Mouse (Mus musculus) kidney, postnatal 14 days (tissue): Measurements from ENCODE around the gene Ypel4.
A peak's percentile ranks its signal among the peaks of the same experiment; 100 is the strongest.

Experiments
- DNase-seq: peaks from one replicate; pipeline ENCODE4 v3.0.0; 2022; ENCODE audit warnings: mixed read lengths

The Ypel4 gene

GRCm38 (mm10) chr2:84733579-84734300, at the start of gene Ypel4:
Ypel4 (plus strand) TSS chr2:84734058.
- DNase-seq = no peak

DNA sequence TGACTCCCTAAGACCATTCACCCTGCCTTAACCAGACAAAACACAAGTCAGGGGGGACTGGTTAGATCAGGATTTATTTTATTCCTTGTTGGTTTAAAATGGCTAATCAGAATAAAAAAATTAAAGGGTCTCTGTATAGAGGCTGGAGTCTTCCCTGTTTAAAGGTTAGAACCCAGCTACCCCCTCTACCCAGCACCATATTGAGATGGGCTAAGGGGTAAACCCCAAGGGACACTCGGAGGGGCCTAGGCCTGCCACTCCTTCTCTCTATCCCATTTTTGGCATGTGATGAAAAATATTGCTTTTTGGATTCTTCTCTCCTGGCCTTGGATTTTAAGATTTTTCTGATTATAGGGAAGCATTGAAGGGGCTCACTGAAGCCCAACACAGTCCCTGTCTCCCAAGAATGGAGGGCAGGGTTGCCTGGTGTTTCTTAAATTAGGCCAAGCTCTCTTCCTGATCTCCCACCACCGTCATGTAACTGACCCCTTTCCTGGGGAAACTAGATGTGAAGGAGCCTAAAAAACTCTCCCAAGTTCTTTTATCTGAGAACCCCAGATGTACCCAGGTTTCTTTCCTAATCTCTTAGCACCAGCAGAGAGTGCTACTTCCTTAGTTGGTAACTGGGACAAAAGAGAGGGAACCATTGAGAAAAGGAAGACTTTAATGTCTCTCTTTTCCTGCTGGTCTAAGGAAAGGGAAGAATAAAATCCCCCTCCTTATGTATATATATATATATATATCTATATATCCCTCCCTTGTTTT, 45.6 kb upstream of the Ypel4 start:
- no peak for DNase-seq

GRCm38 (mm10) chr2:84690050-84690449, 43.8 kb upstream of the Ypel4 start:
- no peak for DNase-seq

GRCm38 (mm10) chr2:84695007-84695695, 38.7 kb upstream of the Ypel4 start:
- no peak for DNase-seq

DNA sequence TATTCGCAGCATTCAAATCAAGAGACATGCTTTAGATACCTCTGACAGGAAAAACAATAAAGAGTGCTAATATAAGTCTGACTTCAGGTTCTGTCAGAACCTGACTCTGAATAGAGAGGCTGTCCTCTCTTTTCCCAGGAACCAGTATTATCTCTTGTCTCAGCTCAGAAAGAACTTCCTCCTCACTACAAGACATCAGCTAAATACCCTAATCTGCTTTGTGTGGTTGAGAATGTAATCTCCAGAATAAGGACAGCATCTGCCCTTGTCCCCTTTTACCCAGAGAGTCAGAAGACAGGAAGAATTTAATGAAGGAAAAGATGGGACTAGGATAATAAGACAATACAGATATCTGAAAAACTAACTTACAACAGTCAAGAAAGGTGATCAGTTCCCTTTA, 30.4 kb upstream of the Ypel4 start:
- no peak for DNase-seq

DNA sequence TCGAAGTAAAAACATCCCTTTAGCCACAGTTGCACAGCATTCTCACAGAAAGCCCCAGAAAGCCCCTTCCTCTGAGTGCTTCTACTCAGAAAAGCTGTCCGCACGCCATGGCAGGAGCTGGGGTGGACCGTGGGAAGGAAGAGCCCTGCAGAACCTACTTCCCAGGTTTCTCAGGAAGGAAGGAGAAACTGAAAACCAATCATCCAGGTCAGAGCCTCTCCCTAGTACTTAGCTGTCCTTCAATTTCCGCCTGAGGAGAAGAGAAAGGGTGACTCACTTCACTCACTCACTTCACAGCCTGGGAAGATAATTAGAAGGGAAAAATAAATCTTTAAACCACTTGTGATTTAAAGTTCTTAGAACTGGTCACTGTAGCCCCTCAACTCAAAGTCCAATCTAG, 29.5 kb upstream of the Ypel4 start:
- DNase-seq = no peak

- DNase-seq = no peak
These were observed 28.6 kb upstream of the Ypel4 start for GRCm38 (mm10) chr2:84705295-84705694.

- DNase-seq = no peak
These were observed 26.3 kb upstream of the Ypel4 start for GRCm38 (mm10) chr2:84707523-84707922.

DNA sequence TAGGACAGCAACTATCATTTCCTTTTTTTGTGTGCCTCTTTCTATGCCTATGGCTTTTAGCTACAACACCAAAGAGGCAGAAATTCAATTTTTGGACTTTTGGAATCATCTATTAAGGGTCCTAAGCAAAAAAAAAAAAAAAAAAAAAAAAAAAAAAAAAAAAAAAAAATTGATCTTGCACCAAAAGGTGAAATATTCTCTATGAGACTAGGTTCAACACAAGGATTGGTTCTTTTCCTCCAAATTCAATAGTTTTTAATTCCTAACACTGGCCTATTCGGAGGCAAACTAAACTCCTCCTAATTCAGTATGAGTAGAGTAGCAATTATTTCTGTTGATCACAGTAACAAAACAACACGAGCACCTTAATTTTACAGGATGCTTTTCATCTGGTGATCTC, 22.0 kb upstream of the Ypel4 start:
- no peak for DNase-seq

GRCm38 (mm10) chr2:84714422-84714810, 19.4 kb upstream of the Ypel4 start:
- DNase-seq = no peak

GRCm38 (mm10) chr2:84714811-84715561, 18.9 kb upstream of the Ypel4 start, which contains the start of gene Zdhhc5:
Zdhhc5 (minus strand) TSS chr2:84715180.
- peak; percentile 99 for DNase-seq

DNA sequence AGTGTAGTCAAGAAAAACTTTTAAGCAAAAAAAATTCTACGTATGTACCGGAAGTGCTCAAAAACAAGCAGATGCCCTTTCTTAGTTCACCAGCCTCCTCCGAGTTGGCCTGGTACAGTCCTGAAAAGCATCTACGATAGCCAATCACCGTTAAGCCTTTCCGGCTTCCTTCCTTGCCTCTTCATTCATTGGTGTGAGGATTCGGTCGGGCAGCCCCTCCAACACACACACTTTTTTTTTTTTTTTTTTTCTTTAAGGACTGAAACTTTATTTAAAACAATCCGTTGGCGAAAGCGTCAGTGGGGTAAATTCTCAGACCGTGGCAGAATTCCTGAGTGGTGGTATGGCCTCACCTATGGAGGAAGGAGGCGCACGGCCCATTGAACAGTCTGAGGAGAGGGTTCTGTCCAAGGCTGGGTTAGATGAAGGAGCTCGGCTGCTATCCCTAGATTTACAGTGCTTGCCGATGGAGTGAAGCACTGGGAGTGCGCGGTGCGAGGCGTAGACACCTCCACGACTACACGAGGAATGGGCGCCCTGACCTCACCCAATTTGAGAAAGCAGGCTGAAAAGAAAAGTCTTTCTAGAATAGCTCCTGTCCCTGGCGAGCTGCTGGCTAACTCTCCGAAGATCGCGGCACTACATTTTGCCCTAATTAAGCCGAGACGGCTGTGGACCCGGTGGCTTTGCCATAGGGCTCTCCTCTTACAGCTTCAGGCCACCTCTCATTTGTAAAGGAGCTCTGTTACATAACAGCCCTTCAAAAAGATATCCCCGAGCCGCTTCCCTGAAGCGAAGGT, 18.1 kb upstream of the Ypel4 start:
- DNase-seq = peak; percentile 93

GRCm38 (mm10) chr2:84716423-84717355, 17.2 kb upstream of the Ypel4 start:
- no peak for DNase-seq

GRCm38 (mm10) chr2:84717357-84717756, 16.5 kb upstream of the Ypel4 start:
- DNase-seq = no peak

- no peak for DNase-seq
These were observed 13.1 kb upstream of the Ypel4 start for GRCm38 (mm10) chr2:84720718-84721117.

- DNase-seq = no peak
These were observed 12.7 kb upstream of the Ypel4 start for GRCm38 (mm10) chr2:84721182-84721581.

DNA sequence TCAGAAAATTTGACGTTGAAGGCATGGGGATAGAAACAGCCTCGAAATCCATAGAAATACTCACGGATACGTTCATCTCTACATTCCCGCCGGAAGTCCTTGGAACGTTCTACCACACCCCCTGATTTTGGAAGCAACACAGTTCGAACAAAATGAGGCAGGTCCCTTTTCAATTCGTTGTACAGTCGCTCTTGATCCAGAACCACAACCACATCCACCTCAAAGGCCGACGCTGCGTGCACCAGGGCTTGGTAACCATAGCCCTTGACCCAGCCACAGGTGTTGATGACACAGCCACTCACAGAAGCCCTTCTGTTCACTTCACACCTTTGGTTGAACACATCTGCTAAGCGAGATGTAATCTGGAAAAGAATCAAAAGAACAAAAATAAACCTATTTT, 10.0 kb upstream of the Ypel4 start:
- DNase-seq = no peak

- DNase-seq = no peak
These were observed 8.1 kb upstream of the Ypel4 start for GRCm38 (mm10) chr2:84725770-84726169.

GRCm38 (mm10) chr2:84726716-84727115, 7.1 kb upstream of the Ypel4 start:
- no peak for DNase-seq

DNA sequence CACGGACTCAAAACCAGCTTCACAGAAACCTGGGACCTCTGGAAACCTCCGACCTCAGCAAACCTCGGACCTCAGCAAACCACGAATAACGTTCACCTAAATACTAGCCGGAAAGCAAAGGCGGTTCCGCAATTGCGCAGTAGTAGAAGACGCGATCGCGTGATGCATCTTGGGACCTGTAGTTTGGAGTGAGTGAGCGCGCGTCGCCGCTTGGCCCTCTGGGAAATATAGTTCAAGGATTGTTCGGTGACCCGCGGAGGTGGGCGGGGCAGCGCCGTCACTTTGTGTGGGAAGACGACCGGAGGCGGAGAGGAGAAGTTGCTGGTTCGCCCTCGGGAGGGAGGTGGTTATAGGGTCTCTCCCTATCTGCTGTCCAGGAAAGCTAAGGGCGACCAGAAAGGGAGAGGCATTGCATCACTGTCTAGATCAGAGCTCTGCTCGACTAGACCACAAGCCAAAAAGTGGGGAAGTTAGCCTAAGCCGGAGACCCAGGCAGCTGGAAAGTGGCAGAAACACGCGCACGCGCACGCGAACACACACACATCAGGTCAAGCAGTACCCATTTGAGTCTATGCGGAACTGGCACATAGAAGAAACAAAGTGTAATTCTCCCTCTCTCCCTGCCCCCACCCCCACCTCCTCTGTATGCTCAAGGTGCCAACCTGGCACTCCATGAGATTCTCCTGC, 6.5 kb upstream of the Ypel4 start, which contains the start of gene Clp1:
TSS of gene Clp1 (minus strand) at position 179 of the 687 bp plus-strand sequence.
- DNase-seq = peak; percentile 98
